Comparison of ENCODE assay signal across 29 mouse cellular contexts in genomic region chr9:119559537-119560276, GRCm38 (mm10). TPM values are rescaled to one million over a fixed set of nuclear protein-coding genes. Genes with fewer than 3 reads are reported as not detected.
A peak's percentile ranks its signal among the peaks of the same experiment; 100 is the strongest.
DNase-seq lines count a peak whose midpoint lies in the region; ATAC-seq and TF ChIP-seq lines count a peak whose summit lies in the region.
"Had no signal": no experiment of that assay in that cellular context is flagged by ENCODE, and none has a peak within 500 bp of the region (broad histone marks: within the 10 kb centered on the region; RNA-seq: fewer than 3 reads in every experiment).

No protein-coding gene starts in this region.

- TF ChIP-seq RAD21 in CH12.LX (IDR thresholded peaks at IDR 0.05; ENCODE audit: low read depth, low read length), result no peak

- dilution Hi-C loops in CH12.LX (cut with MboI; ENCODE audit: extremely low pct_ligation_motif_present, extremely low pct_unique_long_range_greater_than_20kb, low sequenced_read_pairs), result no loop called here

- ATAC-seq in forebrain, embryonic 13.5 days, result no peak
- ATAC-seq in lung, postnatal 0 days, result no peak
- ATAC-seq: forebrain, embryonic 15.5 days; hindbrain, embryonic 16.5 days; intestine, embryonic 16.5 days; midbrain, embryonic 15.5 days; Patski had no signal

- no peak for TF ChIP-seq EP300 in CH12.LX (IDR thresholded peaks at IDR 0.05; ENCODE audit: low read length)
- TF ChIP-seq EP300 in lung, postnatal 0 days (IDR thresholded peaks at IDR 0.05), result no peak

- peaks cover 83% of the 10 kb centered on the region for H3K27me3 ChIP-seq in forebrain, embryonic 10.5 days (ENCODE audit: poor library complexity, severe bottlenecking)
- H3K27me3 ChIP-seq in forebrain, embryonic 13.5 days, result no peaks in the 10 kb centered on the region
- H3K27me3 ChIP-seq in CH12.LX (replicated peaks), result no peaks in the 10 kb centered on the region
- no peaks in the 10 kb centered on the region for H3K27me3 ChIP-seq in lung, postnatal 0 days (replicated peaks; ENCODE audit: insufficient read depth, low read length)
- H3K27me3 ChIP-seq: forebrain, embryonic 15.5 days; Patski had no signal

- TF ChIP-seq POLR2A in CH12.LX (IDR thresholded peaks at IDR 0.05; ENCODE audit: low read depth, low read length), result no peak

- WGBS in forebrain, embryonic 10.5 days, result 86% methylated on average over 16 of the region's 16 CpGs
- WGBS in forebrain, embryonic 13.5 days, result 82% methylated on average over 16 of the region's 16 CpGs
- WGBS in lung, postnatal 0 days, result 42% methylated on average over 16 of the region's 16 CpGs

- no peaks in the 10 kb centered on the region for H3K79me2 ChIP-seq in CH12.LX (replicated peaks; ENCODE audit: control insufficient read depth, extremely low read depth, insufficient read depth, poor library complexity, severe bottlenecking)

- no peak overlapping the region for H3K9ac ChIP-seq in forebrain, embryonic 13.5 days
- H3K9ac ChIP-seq in CH12.LX (ENCODE audit: insufficient read depth, low read depth), result no peak overlapping the region
- no peak overlapping the region for H3K9ac ChIP-seq in lung, postnatal 0 days (replicated peaks; ENCODE audit: low read depth)
- H3K9ac ChIP-seq: embryonic facial prominence, embryonic 12.5 days; forebrain, embryonic 15.5 days; liver, embryonic 13.5 days; midbrain, embryonic 15.5 days; neural tube, embryonic 13.5 days had no signal

- no peak overlapping the region for H3K4me3 ChIP-seq in forebrain, embryonic 10.5 days
- H3K4me3 ChIP-seq in forebrain, embryonic 13.5 days, result no peak overlapping the region
- no peak overlapping the region for H3K4me3 ChIP-seq in CH12.LX (replicated peaks in 1 of 3; ENCODE audit: low read depth in 2 of 3, low read length in 2 of 3, poor library complexity in 1 of 3)
- H3K4me3 ChIP-seq in lung, postnatal 0 days (ENCODE audit: low read depth, low read length), result no peak overlapping the region
- H3K4me3 ChIP-seq: embryonic facial prominence, embryonic 12.5 days; forebrain, embryonic 15.5 days; gastrocnemius, adult 2 months; heart, embryonic 10.5 days; hindbrain, embryonic 10.5 days; liver, embryonic 13.5 days; midbrain, embryonic 15.5 days; myocyte; neural tube, embryonic 13.5 days had no signal

- no peaks in the 10 kb centered on the region for H3K9me3 ChIP-seq in forebrain, embryonic 10.5 days
- no peaks in the 10 kb centered on the region for H3K9me3 ChIP-seq in forebrain, embryonic 13.5 days (replicated peaks)
- H3K9me3 ChIP-seq in CH12.LX (replicated peaks; ENCODE audit: low read length), result no peaks in the 10 kb centered on the region
- H3K9me3 ChIP-seq in lung, postnatal 0 days (ENCODE audit: low read length), result no peaks in the 10 kb centered on the region
- H3K9me3 ChIP-seq: embryonic facial prominence, embryonic 12.5 days; forebrain, embryonic 15.5 days; heart, embryonic 10.5 days; hindbrain, embryonic 10.5 days; liver, embryonic 13.5 days; midbrain, embryonic 15.5 days; neural tube, embryonic 13.5 days had no signal

- H3K4me1 ChIP-seq in forebrain, embryonic 10.5 days, result peaks cover 56% of the 10 kb centered on the region
- H3K4me1 ChIP-seq in forebrain, embryonic 13.5 days, result peaks cover 20% of the 10 kb centered on the region
- H3K4me1 ChIP-seq in CH12.LX (ENCODE audit: control insufficient read depth in 1 of 2, insufficient read depth in 2 of 2), result peaks cover 0 to 11% of the 10 kb centered on the region in 2 experiments; a peak in 2 of 4 replicates
- H3K4me1 ChIP-seq in lung, postnatal 0 days (ENCODE audit: insufficient read depth, low read depth, low read length), result no peaks in the 10 kb centered on the region
- H3K4me1 ChIP-seq: liver, embryonic 13.5 days had no signal

- no peak for DNase-seq in forebrain, embryonic 10.5 days (ENCODE audit: extremely low spot score, low spot score)
- no peak for DNase-seq in CH12.LX (ENCODE audit: extremely low read depth)
- peak; percentile 24 for DNase-seq in forelimb bud, embryonic 11.5 days (ENCODE audit: low read depth, low spot score)
- peak; percentile 52 for DNase-seq in lung, postnatal 0 days (ENCODE audit: low spot score)
- no peak for DNase-seq in thymus, postnatal 4 days
- DNase-seq in embryo, embryonic 11 days, result no peak
- DNase-seq in spleen, postnatal 10 days (ENCODE audit: low spot score in 2 of 2), result no peak
- DNase-seq: adrenal gland, postnatal 36 days; cerebellum, adult 11 months; cerebellum, adult 9-11 months; gastrocnemius, adult 2 months; kidney, adult 9 months; kidney, postnatal 36 days; liver, embryonic 13.5 days had no signal

- H3K36me3 ChIP-seq in forebrain, embryonic 10.5 days (replicated peaks), result no peaks in the 10 kb centered on the region
- H3K36me3 ChIP-seq in forebrain, embryonic 13.5 days (ENCODE audit: poor library complexity, severe bottlenecking), result no peaks in the 10 kb centered on the region
- H3K36me3 ChIP-seq in CH12.LX (replicated peaks in 1 of 2; ENCODE audit: control insufficient read depth in 1 of 2, insufficient read depth in 1 of 2, low read length in 1 of 2), result peaks cover 7 to 54% of the 10 kb centered on the region in 2 experiments
- no peaks in the 10 kb centered on the region for H3K36me3 ChIP-seq in lung, postnatal 0 days (ENCODE audit: insufficient read depth, low read length)
- H3K36me3 ChIP-seq: embryonic facial prominence, embryonic 12.5 days; forebrain, embryonic 15.5 days; G1E; hindbrain, embryonic 10.5 days; liver, embryonic 13.5 days; midbrain, embryonic 15.5 days; neural tube, embryonic 13.5 days had no signal

- in situ Hi-C loops in CH12.LX (cut with MboI; ENCODE audit: low pct_ligation_motif_present, low pct_unique_long_range_greater_than_20kb, low sequenced_read_pairs), result no loop called here

- no peak for TF ChIP-seq CTCF in CH12.LX (conservative IDR thresholded peaks at IDR 0.05 in 1 of 2, IDR thresholded peaks at IDR 0.05 in 1 of 2; ENCODE audit: low read depth in 2 of 2, low read length in 2 of 2)
- no peak for TF ChIP-seq CTCF in lung, postnatal 0 days (IDR thresholded peaks at IDR 0.05)

- no peak overlapping the region for H3K4me2 ChIP-seq in forebrain, embryonic 13.5 days
- no peak overlapping the region for H3K4me2 ChIP-seq in CH12.LX (ENCODE audit: insufficient read depth, low read depth, poor library complexity, severe bottlenecking)
- H3K4me2 ChIP-seq in lung, postnatal 0 days (replicated peaks; ENCODE audit: low read depth, low read length), result no peak overlapping the region
- H3K4me2 ChIP-seq: embryonic facial prominence, embryonic 12.5 days; forebrain, embryonic 15.5 days; liver, embryonic 13.5 days; midbrain, embryonic 15.5 days; neural tube, embryonic 13.5 days had no signal

- 0 out of 2 replicates have a peak overlapping the region, but pooled peaks have one; percentile 26 for H3K27ac ChIP-seq in forebrain, embryonic 10.5 days
- no peak overlapping the region; the same call in 1 of the 2 replicates for H3K27ac ChIP-seq in forebrain, embryonic 13.5 days
- H3K27ac ChIP-seq in CH12.LX (ENCODE audit: insufficient read depth, low read depth), result no peak overlapping the region
- no peak overlapping the region for H3K27ac ChIP-seq in lung, postnatal 0 days (ENCODE audit: low read length)
- H3K27ac ChIP-seq: embryonic facial prominence, embryonic 12.5 days; forebrain, embryonic 15.5 days; gastrocnemius, adult 2 months; liver, embryonic 13.5 days; macrophage; midbrain, embryonic 15.5 days; neural tube, embryonic 13.5 days; stomach, postnatal 0 days had no signal

TF ChIP-seq in CH12.LX, 34 proteins besides CTCF, POLR2A, EP300 and RAD21:
- TF ChIP-seq MAFK (IDR thresholded peaks at IDR 0.05; ENCODE audit: insufficient replicate concordance, low read length) (peak; percentile 61; the same call in 1 of the 2 replicates), JUN (IDR thresholded peaks at IDR 0.05; ENCODE audit: insufficient read depth, low read depth, low read length) (no peak), KAT2A (IDR thresholded peaks at IDR 0.05; ENCODE audit: insufficient replicate concordance, low read length) (no peak), ZC3H11A (IDR thresholded peaks at IDR 0.05; ENCODE audit: low read depth, low read length) (no peak), MXI1 (IDR thresholded peaks at IDR 0.05; ENCODE audit: low read depth, low read length) (no peak), TCF12 (IDR thresholded peaks at IDR 0.05; ENCODE audit: low read depth, low read length) (no peak), PAX5 (IDR thresholded peaks at IDR 0.05; ENCODE audit: low read length) (no peak)

RNA-seq across cellular contexts. Expression of gene Scn5a, which starts 19.1 kb away (rescaled TPM):
- 2.9 and 3.6 TPM in 2 replicates for polyA plus RNA-seq in forebrain, embryonic 10.5 days (2016; fragmentation: Nextera tagmentation; extraction: Ambion mirVana)
- polyA plus RNA-seq in forebrain, embryonic 13.5 days (2015; fragmentation: Nextera tagmentation; extraction: Ambion mirVana), result 0.83 and 1.3 TPM in 2 replicates
- total RNA-seq in CH12.LX (2012; rRNA removed) (6.0 and 9.0 TPM in 2 replicates), CH12.LX (2014; rRNA removed) (1.9 and 2.0 TPM in 2 replicates)
- polyA plus RNA-seq in CH12.LX (2012; ENCODE audit: insufficient read length, low read depth), result 4.2 and 4.3 TPM in 2 replicates
- 0.23 and 0.32 TPM in 2 replicates for polyA plus RNA-seq in lung, postnatal 0 days (2015; fragmentation: Nextera tagmentation; extraction: Ambion mirVana)
- total RNA-seq: granulocyte monocyte progenitor cell, adult 5-6 weeks had no signal
- polyA plus RNA-seq: G1E, macrophage had no signal

Comparison
In these comparisons a context has a peak if more than half of its experiments do, and no peak if none do; other contexts are left out.
1. DNase-seq: peak in forelimb bud, embryonic 11.5 days (single experiment) and lung, postnatal 0 days (single experiment); none in forebrain, embryonic 10.5 days (single experiment), CH12.LX (single experiment), thymus, postnatal 4 days (single experiment), embryo, embryonic 11 days (single experiment) and spleen, postnatal 10 days (0 of 2).